Mouse (Mus musculus) adrenal gland, postnatal 4 days (tissue): Measurements from ENCODE around the gene Slc39a8. TPM values are rescaled to one million over a fixed set of nuclear protein-coding genes. Genes with fewer than 3 reads are reported as not detected.

Experiments
- DNase-seq, 2 experiments: peaks; one replicate each; pipeline ENCODE4 v3.0.0; 2021 to 2022; ENCODE audit warnings: low spot score in 2 of 2, mixed read lengths in 2 of 2
- total RNA-seq, 2 experiments: library from RNA; stranded (reverse); gene quantifications; 2 replicates each; pipeline ENCODE4 v1.2.3; 2021

Gene Slc39a8
- total RNA-seq, 2 experiments from 2014 or later: 6.1 to 9.1 TPM

DNA sequence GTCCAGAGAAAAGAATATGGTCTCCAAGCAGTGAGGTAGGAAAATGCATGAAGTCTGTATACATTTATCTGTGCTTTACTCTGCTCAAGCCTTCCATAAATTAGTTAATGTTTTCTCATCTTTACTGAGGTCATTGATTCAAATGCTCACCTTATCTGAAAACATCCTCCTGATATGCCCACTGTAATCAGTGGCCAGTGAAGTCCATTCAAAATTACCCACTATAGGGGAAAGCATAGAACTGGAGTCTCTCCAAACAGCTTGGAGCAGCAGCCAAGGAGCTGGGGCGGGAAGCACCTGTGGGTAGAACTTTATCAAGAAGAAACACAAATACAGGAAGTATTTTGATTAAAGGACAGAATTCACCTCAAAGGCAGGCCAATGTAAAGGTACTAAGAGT is 19.8 kb downstream of the Slc39a8 start:
- DNase-seq: no peak

DNA sequence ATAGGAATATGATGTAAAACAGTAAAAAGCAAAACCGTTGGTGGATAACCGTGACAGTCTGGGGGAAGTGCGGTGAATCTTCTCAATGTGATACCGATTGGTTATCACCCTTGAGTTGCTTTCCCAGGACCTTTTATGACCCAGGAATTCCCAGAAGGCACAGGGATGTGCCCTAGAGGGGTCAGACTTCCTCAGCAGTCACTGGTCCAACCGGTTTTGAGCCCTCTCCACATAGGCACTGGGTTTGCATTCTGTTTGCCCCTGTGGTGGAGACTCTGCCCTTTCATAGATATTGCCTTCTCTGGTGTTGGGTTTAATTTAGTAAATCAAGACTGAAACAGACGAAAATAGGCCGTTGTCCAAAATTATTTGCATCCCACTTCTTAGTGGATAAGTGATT is 20.8 kb downstream of the Slc39a8 start:
- no peak for DNase-seq

DNA sequence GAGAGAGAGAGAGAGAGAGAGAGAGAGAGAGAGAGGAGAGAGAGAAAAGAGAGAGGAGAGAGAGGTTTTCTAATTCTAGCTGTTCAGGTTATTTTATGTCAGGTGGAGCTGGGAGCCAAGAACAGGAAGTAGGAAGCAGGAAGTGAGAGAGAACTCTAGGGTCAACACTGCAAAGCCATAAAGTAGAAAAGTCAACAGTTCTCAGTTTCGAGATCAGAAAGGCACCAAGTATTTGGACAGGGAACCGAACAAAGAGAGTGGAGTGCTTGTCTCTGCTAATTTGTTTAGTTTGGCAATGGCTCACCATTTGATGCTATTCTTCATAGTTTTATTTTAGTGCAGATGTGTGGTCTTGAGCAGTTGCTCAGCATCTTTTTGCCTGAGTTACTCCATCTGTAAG is 26.5 kb downstream of the Slc39a8 start:
- DNase-seq: no peak

DNA sequence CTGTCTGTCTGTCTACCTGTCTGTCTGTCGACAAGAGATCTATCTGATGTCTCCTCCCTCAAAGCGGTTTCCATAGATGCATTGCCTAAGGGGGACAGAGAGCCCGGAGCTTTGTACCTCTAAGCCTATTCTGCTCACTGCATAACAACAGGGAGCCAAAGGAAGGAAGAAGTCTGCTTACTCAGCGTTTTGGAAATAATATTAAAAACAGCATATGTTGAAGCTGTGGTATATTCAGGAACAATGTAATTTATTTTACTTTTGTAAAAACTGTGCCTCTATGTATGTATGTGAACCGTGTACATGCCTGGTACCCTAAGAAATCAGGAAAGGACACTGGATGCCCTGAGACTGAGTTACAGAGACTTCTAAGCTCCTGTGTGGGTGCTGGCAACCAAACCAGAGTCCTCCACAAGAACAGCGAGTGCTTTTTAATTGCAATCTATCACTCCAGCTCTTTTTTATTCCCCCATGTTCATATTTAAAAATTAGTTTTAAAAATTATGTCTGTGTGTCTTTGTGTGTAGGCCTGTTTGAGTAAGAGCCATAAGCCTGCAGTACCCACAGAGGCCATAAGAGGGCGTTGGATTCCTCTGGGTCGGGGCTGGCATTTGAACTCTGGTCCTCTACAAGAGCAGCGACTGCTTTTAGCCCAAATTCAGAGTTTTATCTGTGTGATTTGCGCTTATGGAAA is 28.7 kb downstream of the Slc39a8 start:
- no peak for DNase-seq

DNA sequence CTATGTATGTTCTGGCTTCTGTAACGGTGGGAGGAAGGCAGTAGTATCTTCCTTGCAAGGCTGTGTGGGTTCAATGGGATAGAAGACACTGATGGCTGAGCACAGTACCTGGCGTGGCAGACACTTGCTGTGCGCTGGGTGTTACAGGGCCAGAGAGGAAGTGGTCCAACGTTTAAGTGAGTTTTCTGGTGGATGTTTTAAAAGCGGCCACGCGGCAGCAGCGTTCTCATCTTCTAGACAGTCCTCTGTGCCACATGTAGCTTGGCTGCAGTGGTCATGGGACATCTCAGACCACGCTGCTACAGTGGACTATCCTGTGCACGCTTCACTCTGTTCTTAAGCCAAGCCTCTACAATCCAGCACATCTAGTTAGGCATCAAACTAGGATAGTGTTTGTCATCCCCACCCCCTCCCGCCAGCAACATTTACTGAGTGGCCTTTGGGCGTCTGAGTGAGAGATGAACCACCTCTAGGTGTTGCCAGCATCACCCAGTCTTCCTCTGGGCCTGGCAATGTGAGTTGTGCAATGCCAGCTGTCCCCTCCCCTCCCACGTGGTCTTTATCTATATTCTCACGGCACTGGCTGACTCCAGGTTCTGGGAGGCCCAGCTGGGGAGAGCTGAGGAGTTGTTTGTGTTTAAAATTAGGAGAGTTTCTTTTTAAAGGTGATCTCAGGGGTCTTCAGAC is 29.4 kb downstream of the Slc39a8 start:
- no peak for DNase-seq

DNA sequence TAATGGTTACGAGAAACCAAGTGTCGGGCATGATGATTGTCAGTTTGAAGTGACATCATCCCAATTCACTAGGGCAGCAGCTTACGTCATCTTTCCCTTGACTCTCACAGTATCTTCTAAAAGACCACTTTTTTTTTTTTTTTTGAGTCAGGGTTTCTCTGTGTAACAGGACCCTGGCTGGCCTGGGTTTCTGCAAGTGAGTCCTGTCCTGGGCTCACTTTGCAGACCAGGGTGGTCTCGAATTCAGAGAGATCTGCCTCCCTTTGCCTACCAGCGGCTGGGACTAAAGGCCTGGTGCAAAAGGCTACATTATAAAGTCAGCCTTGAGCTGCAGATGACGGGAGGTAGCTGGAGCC is 29.9 kb downstream of the Slc39a8 start:
- DNase-seq: no peak

DNA sequence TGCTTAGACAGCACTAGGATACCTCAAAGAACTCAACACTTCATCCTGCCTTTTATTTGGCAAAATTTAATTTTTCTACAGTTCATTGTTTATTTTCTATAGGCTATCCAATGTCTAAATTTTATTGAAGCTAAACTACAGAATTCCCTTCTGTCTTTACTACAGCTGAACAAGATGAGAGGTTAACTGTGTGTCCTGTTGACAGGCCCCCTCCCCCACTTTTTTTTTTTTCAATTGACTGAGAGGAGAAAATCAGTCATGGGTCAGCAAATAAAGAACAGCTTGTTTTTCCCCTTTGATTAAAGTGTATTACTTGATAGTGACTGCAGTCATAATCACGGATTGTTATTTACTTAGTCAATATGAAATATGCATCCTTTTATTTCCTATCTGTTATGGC is 31.2 kb downstream of the Slc39a8 start:
- no peak for DNase-seq

DNA sequence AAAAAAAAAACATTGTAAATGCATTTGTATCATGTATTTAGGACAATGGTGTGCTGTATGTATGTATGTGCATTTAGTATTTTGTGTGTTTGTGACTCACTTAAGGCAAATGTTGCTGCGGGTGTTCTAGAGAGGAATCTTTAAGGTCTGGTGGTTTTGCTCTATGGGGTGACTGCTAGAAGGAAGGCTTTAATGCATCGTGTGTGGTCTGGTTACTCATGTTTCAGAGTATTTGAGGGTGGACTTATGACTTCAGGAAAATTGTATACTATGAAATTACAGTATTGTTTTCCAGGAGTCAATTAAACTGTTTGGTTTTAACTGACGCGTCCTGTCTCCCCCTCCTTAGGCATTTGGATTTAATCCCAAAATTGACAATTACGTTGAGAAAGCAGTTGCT is 32.1 kb downstream of the Slc39a8 start:
- no peak for DNase-seq

DNA sequence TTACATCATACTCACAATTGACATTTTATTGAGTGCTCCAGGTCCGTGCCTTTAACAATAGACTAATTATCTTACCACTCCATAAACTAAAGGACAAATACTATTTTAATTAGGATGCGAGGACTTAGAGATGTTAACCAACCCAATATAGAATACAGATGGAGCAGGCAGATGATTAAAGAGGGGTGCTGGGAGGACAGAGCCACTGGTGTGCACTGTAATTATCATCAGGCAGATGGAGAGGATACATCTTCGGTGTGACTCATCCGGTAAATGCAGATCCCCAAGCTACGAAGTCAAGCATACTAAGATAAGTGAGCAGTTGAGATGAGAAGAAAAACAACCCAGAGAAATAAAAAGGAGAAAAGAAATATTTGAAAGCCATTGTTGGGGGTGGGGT is 34.4 kb downstream of the Slc39a8 start:
- DNase-seq: no peak

DNA sequence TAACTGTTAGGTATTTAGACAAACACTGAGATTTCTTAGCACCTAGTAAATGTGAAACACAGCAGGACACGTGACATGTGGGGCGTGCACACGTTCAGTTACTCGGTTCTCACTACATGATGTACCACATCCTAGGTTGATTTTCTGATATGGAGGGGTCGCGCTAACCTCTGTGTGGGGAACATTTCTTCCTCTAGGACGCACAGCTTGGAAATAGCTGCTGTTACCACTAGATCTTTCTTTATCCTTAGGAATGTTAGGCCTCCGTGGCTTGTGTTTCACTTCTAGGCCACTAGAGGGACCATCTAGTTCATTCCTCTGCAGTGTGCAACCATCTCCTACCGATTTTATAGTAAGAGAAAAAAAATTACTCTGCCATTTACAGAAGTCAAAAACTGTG is 37.7 kb downstream of the Slc39a8 start:
- no peak for DNase-seq

DNA sequence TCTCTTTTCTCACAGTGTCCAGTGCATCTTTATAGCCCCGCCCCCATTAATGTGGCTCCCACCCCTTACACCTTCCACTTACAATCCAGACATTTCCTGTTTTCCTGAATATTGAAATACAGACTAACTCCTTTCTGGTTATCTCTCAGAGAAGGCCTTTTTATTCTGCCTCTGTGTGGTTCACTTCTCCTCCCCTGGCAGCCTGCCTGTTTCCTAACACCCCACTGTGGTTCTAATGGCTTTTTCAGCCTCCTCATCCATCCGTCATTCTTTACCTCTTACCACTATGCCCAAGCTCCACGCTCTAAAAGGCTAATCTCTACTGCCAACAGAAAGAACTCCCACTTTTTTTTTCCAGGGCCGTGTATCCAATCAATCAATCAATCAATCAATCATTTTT is 44.0 kb downstream of the Slc39a8 start:
- DNase-seq: no peak

DNA sequence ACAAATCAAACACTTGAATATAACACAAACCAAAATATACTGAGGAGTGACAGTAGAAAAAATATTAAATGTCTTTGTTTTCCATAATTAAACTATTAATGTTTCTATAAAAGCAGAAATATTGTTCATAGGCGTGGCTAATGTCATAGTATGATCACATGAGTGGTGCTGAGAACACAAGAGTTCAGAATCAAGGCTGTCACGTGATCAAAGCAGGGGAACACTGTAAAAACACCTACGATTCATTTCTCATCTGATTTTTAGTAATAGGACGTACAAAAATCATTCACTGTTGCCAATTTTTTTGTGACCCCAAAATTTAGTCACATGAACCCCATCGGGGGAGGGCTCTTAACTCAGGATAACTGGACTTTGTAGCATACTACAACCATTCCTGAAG is 47.2 kb downstream of the Slc39a8 start:
- DNase-seq: no peak

DNA sequence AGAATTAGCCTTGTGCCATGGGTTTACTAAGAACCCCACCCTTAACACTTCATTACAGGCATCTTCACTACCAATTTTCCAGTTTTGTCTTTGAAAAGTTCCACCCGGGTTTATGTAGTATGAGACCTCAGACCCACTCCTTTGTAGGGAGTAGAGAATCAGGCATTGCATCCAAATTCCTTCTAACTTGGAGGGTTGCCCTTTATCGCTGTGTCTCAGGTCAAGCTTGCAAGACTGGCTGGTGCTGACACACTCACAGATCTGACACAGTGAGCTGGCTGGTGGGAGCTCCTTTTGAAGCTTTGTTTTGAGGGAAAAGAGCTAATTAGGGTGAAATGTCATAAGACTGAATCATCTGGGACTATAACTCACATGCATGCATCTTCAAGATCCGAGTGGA is 48.5 kb downstream of the Slc39a8 start:
- DNase-seq: no peak

DNA sequence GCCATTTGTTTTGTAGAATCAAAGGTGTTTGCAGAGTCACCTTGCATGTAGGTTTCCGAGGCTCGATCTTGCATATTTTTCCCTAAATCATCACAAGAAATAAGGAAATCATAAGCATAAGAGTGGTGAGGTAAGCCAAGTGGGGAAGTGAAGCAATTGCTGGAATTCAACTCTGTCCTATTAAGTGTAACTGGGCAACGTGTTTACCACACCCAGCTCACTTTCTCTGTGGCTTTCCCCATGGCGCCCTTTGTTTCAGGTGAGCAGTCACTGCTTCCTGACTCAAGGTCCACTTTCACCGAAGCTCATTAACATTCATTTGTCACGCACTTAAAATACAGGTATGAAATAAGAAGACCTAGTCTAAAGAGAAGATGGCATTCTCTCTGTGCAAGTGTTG is 53.0 kb downstream of the Slc39a8 start:
- DNase-seq: no peak

DNA sequence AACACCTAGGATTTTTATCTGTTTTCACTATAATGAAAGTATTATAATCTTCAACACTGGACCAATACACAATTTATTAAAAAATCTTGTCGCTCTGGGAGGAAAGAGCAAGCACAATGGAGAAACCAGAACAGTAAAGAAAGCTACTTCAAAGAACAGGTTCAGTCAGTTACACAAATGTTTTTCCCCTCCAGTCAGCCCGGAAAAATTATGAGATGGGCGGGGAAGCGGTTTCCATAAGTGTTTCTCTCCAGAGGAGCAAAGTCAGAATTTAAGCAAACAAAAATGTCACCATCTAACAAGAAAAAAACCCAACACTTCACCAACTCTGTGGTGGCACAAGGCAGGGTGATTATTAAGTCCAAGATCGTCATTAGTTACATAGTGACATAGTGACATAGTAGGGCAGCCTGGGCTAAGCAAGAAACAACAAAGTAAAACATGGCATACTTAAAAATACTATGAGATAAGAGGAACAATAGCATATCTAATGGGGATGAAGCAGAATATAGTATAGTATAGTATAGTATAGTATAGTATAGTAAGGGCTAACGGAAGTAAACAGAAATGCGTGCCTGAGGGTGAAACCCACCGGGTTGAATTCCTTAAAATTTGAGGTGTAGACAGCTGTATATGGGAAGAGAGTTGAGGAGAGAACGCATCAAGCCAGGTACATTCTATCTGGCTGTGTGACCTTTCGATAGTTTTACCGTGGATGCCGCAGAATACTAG is 61.0 kb downstream of the Slc39a8 start:
- no peak for DNase-seq

DNA sequence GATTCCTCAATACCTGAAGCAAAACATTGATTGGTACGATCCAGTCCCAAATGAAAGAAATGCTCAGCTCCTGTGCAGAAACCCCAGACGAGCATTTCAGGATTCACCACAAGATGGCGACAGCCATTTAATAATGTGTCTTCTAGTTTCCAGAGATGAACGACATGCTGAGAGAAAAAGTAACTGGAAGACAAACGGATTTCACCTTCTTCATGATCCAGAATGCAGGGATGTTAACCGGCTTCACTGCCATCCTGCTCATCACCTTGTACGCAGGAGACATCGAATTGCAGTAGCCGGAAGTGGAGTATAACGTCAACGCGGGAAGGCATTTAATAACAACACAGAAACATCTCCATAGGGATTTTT is 61.6 kb downstream of the Slc39a8 start:
- peak; percentile 8 to 26 for DNase-seq

DNA sequence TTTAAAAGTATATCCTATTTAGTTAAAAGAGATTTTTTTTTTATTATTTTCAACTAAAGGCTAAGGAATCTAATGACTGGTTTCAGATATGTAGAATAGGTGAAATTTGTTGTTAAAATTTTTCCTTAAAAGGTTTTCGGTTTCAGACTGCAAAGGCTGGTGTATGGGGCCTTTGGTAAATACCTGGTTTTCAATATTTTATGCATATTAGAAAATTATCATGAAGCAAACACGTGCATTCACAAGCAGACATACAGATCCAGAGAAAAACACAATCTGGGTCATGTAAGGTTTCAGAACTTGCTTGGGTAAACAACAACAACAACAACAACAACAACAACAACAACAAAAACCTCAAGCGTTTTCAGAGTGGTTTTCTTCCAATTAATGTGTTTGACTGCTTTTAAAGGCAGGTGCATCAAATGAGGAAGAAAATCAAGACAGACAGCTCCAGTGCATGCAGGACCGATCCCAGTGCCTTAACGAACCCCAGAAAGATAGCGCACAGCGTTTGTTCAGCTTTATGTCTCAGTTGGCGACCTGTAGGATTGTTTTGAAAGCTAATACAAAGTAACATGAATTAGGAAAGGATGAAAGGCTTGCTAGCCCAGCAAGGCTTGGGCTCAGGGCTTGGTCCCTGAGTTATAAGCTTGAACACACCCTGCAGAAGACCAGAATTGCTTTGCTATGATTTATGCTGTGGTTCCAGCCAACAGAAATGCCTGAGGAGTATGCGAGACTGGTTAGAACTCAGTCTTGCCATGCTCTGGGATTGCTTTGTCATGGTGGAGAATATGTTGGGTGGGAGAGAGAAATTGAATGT is 62.2 kb downstream of the Slc39a8 start:
- DNase-seq: no peak

DNA sequence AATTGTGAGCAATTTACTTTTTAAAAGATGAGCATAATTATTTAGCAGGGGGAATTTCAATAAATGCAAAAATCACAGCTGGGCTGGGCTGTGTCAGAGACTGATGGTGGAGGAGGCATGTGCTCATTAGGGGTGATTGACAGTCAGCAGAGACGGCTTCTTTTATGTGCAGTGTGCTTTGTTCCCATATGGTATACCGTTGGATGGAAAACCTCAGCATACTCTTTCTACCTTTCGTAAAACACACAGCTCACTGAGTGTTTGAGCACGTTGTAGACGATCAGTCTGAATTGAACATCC is 62.7 kb downstream of the Slc39a8 start:
- no peak for DNase-seq

DNA sequence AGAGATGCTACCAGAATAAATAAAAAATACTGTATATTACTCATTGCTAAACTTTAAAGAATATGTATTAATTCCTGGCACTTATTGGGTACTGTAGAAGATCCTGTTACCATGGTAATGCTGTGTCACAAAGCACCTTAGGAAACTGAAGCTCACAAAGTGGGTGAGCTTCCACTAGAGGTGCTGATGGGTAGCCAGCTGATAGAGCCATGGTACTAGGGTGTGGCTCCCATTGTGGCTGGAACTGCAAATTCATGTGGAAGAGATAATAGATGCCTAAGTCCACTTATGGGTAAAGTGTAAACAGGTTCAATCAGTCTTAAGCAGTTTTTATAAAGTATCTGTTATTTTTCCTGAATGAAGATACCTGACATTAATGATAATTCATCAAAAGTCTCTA is 64.3 kb downstream of the Slc39a8 start:
- DNase-seq: no peak

DNA sequence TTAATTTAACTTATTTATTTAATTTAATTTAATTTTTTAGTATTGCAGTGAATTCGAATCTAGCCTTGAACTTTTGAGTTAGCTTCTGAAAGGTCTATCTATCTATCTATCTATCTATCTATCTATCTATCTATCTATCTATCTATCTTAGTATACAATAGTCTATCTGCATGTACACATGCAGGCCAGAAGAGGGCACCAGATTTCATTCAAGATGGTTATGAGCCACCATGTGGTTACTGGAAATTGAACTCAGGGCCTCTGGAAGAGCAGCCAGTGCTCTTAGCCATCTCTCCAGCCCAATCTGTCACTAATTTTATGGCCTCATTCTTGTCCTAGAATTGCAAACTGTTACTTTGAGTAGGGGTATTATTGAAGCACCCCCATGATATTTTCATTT is 78.3 kb downstream of the Slc39a8 start:
- no peak for DNase-seq

DNA sequence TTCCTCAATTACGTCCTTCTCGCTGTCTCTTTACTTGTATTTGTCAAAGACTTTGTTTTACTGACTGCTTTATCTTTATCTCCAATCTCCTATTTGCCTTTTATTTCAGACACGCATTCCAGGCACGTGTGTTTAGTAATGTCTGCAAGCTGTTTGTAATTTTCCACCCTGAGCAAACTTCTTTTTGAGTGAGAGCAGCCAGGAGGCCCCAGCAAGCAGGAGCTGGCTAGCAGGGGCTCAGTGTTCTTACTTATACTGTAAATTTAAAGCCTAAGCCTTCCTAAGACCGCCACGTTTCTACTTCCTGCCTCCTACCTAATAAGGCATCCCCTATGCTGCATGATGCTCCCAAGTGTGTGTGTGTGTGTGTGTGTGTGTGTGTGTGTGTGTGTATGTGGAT is 79.8 kb downstream of the Slc39a8 start:
- DNase-seq: no peak

DNA sequence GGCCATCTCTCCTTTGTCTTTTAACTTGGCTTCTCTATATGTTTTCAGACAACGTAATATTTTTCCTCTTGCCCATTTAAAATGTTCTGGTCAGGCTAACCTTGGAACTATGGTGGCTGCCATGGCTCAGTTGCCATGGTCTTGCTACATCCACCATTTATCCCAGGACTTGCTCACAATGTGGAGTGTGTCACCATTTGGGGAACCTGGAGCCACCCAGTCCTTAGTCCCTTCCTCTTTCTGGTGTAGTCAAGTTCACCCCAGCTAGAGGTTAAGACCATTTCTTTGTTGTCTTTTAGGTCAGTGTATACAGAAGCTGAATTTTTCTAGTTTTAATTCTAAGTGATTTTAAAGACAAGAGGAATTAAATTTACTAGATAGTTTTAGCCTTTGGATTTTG is 80.7 kb downstream of the Slc39a8 start:
- DNase-seq: no peak
